Mouse (Mus musculus) liver, embryonic 14.5 days (tissue): ENCODE results near the gene Slc6a21.

Experiments
- CTCF ChIP-seq: IDR thresholded peaks from 2 replicates; pipeline ENCODE4 v1.5.1; 2016; ENCODE audit warnings: antibody characterized with exemption, low read depth, control low read depth
- EP300 ChIP-seq: IDR thresholded peaks from 2 replicates; pipeline ENCODE4 v1.6.1; 2016; ENCODE audit warnings: antibody characterized with exemption, low read depth

- TF ChIP-seq CTCF: no peak
- no peak for TF ChIP-seq EP300
These were observed 45.8 kb downstream of the Slc6a21 start for GRCm38 (mm10) chr7:45323069-45323468.
